Mouse (Mus musculus) gastrocnemius, postnatal 10 days (tissue): ENCODE data around the gene Itga6. TPM values are rescaled to one million over a fixed set of nuclear protein-coding genes. Genes with fewer than 3 reads are reported as not detected.

Experiments used
- DNase-seq: peaks from one replicate; pipeline ENCODE4 v3.0.0; 2021; ENCODE audit warnings: mixed read lengths
- total RNA-seq, 2 experiments: library from RNA; stranded (reverse); gene quantifications; 2 replicates each; pipeline ENCODE4 v1.2.3; 2021

Gene Itga6
- total RNA-seq, 2 experiments from 2014 or later = 46.4 to 50.3 TPM

GRCm38 (mm10) chr2:71802131-71802530 is 56.7 kb downstream of the Itga6 start:
- no peak for DNase-seq

DNA sequence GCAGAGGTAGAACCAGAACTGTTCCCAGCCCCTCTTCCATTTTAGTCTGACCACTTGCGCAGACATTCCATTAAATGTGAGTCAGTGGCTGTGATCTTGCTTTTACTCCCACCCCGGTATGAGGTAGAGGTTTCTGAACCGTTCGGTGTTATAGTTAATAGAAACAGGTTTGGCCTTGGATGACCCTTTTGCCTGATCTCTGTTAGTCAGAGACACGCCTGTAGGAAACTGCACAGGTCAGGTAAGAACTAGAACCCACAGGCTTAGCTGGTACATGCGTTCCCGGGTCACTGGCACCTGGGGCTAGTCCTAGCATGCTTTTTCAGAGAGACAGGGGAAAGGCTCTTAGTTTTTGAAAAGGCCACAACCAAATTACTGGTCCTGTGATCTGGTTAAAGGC is 59.7 kb downstream of the Itga6 start:
- no peak for DNase-seq

DNA sequence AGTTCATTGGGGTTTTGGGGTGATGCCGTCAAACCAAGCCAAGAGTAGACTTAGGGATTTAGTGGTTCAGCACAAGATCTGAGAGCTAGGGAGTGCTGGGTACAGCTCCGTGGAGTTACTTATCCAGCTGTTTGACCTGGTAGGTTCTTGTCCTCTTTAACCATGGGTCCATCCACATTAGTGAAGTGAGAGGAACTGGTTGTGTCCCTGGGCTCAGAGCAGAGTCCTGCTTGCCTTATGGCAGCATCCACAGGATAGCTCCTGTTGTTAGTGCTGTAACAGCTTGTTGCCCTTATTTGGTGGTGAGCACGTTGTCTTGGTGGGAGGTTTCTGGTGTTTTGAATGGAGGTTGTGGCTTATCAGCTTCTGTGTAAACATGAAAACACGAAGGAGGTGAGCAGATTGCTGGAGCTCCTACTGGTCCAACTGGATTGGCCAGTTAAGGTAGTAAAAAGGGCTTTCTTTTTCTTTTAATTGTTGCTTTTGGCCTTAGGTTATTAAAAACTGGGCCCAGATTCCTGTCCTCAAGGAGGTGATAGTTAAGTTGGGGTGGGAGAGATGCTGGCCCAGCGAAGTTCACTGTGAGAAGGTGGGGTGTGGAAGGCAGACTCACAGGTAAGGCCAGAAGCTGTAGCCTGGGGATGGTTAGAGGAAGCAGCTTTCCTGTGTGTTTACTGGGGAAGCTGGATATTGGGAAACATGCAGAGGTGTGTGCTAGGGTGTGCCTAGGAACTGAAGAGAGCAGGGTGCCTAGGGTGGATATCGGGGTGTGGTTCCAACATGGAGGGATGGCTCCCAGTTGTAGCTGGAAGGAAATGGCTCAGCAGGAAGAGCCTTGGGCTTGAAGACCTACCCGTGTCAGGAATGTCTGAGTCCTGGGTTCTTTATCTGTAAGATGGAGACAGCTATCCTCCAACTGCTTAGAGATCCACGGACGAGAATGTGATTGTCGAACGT is 60.5 kb downstream of the Itga6 start:
- DNase-seq = no peak

- no peak for DNase-seq
Measured at GRCm38 (mm10) chr2:71809289-71809860, 64.0 kb downstream of the Itga6 start.

DNA sequence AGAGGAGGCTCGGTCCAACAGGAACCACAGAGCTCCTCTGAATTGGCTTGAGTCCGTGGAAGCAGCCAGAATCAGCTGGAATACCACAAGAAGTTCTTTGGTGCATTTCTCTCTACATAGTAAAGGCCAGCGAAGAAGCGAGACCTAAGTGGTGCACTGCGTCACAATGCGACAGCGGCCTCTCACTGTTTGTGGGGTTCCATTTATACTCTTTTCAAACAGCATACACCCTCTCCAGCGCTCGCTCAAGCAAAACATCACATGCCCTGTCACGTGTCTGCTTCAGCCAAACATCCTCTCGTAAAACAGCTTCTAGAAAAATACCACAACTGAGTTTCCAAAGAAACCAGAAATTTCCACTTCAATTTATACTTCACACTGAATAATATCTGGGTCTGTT is 64.6 kb downstream of the Itga6 start:
- no peak for DNase-seq

DNA sequence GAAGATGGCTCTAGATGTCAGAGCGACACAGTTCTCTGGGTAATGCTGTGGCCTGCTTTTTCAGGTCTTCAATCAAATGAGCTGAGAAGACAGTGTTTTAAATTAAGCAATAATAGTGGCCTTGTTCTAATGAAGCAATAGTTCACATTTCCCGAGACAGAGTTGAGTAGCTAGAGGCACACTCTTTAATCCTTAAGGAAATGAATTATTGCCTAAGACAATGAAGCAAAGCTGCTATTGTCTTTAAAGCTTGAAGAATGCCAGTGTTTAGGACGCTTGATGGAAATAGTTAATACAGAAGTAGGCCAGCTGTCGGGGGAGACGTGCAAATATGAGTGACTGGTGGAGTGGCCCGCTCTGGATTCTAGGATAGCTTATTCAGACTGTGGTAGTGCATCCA is 65.5 kb downstream of the Itga6 start:
- DNase-seq = no peak

DNA sequence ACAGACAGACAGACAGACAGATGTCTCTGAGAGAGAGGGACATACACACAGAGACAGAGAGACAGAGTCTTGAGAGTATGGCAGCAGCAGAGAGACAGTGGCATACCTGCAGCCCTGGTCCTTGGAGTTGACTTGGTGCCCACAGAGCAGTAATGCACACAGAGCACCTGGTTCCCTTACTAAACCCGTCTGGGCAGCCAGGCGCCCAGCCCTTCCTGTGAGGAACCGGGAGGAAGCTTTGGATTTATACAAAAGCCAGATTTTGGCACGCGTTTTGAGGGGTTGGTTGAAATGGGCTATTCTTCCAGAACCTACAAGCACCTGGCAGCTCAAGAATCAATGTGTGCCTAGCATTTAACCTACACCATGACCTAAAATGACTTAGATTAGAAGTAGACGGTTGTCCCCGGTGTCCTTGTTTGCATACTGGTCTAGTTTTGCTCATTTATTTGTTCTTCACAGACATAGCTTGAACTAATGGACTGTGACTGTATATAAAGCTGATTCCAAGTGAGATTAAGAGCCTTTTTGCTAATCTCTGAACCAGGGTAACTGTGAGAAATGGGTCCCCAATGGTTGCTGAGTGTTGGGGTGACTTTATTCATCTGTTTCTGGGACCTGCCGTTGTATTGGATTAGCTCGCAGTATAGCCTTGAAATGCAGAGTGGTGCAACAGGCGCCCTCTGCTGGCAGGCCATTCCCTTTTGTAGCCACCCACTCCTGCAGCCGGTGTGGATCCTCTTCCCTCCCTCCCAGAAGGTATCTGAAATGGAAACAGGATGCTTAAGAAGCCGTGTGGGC is 67.0 kb downstream of the Itga6 start:
- peak; percentile 89 for DNase-seq

GRCm38 (mm10) chr2:71813022-71813358 is 67.6 kb downstream of the Itga6 start:
- no peak for DNase-seq

- no peak for DNase-seq
Measured at GRCm38 (mm10) chr2:71813371-71813770, 68.0 kb downstream of the Itga6 start.

- DNase-seq = no peak
Measured at GRCm38 (mm10) chr2:71814016-71814415, 68.6 kb downstream of the Itga6 start.

GRCm38 (mm10) chr2:71815279-71815678 is 69.9 kb downstream of the Itga6 start:
- no peak for DNase-seq

DNA sequence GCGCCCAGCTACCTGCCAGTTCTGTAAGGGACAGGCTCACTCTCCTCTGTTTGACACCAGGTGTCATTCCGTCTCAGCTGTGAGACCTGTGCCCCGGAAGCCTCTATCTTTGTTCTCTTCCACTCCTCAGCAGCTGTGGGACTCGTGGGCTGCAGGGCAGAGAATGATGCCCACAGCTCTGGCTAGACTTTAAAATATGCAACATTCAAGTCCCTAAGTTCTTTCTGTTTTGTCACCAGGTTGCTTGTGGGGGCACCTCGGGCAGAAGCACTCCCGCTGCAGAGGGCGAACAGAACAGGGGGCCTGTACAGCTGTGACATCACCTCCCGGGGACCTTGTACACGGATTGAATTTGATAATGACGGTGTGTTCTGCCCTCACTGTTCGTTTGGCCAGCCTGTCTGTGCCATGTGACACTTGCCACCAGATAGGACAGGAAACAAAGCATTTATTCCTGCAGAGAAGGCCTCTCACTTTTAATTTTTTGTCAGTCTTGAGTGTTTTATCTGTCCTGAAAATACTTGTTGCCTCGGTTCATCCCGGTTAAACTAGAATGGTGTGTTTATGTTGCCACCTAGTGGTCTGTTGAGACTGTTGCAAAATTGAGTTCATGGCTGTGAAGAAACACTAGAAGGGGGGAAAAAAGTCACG is 71.1 kb downstream of the Itga6 start:
- DNase-seq = no peak

- no peak for DNase-seq
Measured at GRCm38 (mm10) chr2:71824146-71824545, 78.7 kb downstream of the Itga6 start.

DNA sequence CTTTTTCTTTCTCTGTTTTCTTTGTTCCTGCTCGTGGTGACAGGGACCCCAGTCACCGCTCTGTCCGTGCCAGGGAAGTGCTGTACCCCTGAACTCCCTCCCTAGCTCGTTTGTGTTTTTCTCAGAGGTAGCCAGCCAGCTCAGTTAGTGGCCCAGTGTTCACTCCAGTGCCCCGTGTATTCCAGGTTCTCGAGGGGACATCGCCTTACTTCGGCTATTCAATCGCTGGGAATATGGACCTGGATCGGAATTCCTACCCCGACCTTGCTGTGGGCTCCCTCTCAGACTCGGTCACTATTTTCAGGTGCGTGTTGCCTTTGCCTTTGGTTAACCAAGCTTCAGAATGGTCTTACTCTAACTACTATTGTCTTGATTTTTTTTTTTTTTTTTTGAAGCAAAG is 82.3 kb downstream of the Itga6 start:
- no peak for DNase-seq

DNA sequence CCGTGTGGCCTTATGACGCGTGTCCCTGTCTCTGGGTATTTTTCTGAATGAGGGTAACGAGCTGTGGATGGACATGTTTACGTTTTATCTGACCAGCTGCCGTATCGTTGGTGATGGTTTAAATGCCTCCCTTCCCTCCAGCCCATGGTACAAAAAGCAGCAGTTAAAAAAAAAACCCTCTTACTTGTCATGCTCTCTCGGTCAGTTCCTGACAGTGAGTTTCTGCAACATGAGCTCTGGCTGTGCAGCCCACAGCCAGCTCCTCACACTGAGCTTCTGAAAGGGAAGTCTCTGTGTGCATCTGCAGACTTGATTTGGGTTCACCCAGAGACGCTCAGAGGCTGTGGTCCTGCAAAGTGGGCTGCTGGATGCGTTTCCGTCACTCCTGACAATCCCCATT is 83.5 kb downstream of the Itga6 start:
- no peak for DNase-seq

DNA sequence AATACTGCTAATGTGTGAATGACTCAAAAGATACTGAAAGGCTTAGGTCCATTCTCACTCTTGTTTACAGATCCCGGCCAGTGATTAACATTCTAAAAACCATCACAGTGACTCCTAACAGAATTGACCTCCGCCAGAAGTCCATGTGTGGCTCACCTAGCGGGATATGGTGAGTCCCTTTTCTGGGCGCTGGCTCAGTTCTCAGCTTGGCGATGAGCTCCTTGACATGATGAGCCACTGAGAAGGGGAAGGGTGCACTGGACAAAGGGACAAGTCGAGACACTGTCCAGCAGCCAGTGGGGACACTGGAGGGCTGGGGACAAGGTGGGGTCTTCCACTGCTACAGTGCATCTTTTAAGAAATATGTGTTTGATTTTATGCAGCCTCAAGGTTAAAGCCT is 88.2 kb downstream of the Itga6 start:
- no peak for DNase-seq

- no peak for DNase-seq
Measured at GRCm38 (mm10) chr2:71834371-71834770, 89.0 kb downstream of the Itga6 start.

- DNase-seq = no peak
Measured at GRCm38 (mm10) chr2:71835556-71835955, 90.1 kb downstream of the Itga6 start.

GRCm38 (mm10) chr2:71836232-71836631 is 90.8 kb downstream of the Itga6 start:
- DNase-seq = no peak

DNA sequence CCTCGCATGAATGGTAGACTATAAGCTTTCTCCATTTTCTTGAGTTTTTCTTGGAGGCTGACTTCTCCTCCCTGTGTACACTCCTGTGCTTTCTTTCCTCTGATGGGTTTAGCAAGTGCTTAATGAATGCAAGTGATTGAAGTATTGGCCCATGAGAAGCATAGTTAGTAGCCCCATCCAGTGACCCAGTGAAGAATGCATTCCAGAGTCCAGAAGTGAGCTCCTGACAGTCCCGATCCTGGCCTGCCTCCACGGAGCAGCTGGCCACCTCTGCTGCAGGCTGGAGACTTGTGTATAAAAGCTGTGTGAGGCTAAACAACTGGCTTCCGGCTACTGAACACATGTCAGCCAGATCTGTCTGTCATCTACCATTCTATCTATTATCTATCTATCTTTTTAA is 91.8 kb downstream of the Itga6 start:
- DNase-seq = no peak

DNA sequence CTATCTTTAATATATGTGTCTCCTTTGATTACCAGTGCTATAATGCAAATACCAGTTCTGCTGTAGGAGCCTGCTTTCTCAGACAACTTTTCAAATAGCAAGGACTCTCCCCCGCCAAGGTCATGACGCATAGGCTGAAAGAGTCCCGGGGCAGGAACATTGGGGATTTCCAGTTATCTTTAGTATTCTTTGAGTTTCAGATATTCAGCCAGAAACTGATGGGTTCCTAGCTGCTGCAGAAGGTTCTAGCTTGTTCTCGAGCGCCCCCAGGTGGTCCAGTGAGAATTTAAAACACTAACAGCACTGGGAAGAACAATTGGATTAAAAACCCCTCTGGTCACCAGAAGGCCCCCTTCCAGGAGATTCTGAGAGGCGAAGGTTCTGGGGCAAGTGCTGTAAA is 92.4 kb downstream of the Itga6 start:
- peak; percentile 74 for DNase-seq

GRCm38 (mm10) chr2:71843316-71843715 is 97.9 kb downstream of the Itga6 start:
- DNase-seq = no peak

GRCm38 (mm10) chr2:71844906-71845305 is 99.5 kb downstream of the Itga6 start:
- DNase-seq = no peak
